Mouse (Mus musculus) E14TG2a.4 (cell line): ENCODE measurements around the gene Psme1.
A peak's percentile ranks its signal among the peaks of the same experiment; 100 is the strongest.

Experiments
- H3K27me3 ChIP-seq: 2 replicates; pipeline ENCODE4 v1.6.1; 2014; ENCODE audit warnings: low read length, control low read depth; ENCODE audit not compliant: insufficient read depth
- H3K36me3 ChIP-seq: 2 replicates; pipeline ENCODE4 v1.6.1; 2014; ENCODE audit warnings: low read length, control low read depth; ENCODE audit not compliant: insufficient read depth
- H3K4me1 ChIP-seq: replicated peaks from 2 replicates; pipeline ENCODE4 v1.6.1; 2014; ENCODE audit warnings: low read depth, low read length, control low read depth
- H3K4me3 ChIP-seq: replicated peaks from 2 replicates; pipeline ENCODE4 v1.5.1; 2014; ENCODE audit warnings: mild to moderate bottlenecking, low read length
- H3K9me3 ChIP-seq: 2 replicates; pipeline ENCODE4 v1.6.1; 2014; ENCODE audit warnings: low read length, control low read depth
- CTCF ChIP-seq: conservative IDR thresholded peaks from 2 replicates; pipeline ENCODE4 v1.5.1; 2014; ENCODE audit warnings: low read length
- NANOG ChIP-seq: IDR thresholded peaks from 2 replicates; pipeline ENCODE4 v1.6.1; 2014; ENCODE audit warnings: borderline replicate concordance, low read length, mixed read lengths
- POU5F1 ChIP-seq: IDR thresholded peaks from 2 replicates; pipeline ENCODE4 v1.6.1; 2014; ENCODE audit warnings: low read length, borderline replicate concordance

Psme1 gene

GRCm38 (mm10) chr14:55551794-55552193, 26.1 kb upstream of the Psme1 start:
- Histone ChIP-seq H3K4me1 (peaks cover 84% of the 10 kb centered on the region), H3K4me3 (peak overlapping the region; percentile 35; the same call in 1 of the 2 replicates), H3K9me3 (no peaks in the 10 kb centered on the region), H3K36me3 (peaks cover 30% of the 10 kb centered on the region), H3K27me3 (no peaks in the 10 kb centered on the region)
- no peak for TF ChIP-seq POU5F1
- TF ChIP-seq CTCF, result no peak
- TF ChIP-seq NANOG, result no peak

GRCm38 (mm10) chr14:55554635-55555034, 23.3 kb upstream of the Psme1 start:
- H3K4me3 ChIP-seq, result no peak overlapping the region
- H3K27me3 ChIP-seq, result no peaks in the 10 kb centered on the region
- H3K9me3 ChIP-seq, result no peaks in the 10 kb centered on the region
- peaks cover 4% of the 10 kb centered on the region for H3K36me3 ChIP-seq
- TF ChIP-seq NANOG (no peak), CTCF (no peak), POU5F1 (no peak)
- H3K4me1 ChIP-seq, result peaks cover 79% of the 10 kb centered on the region

DNA sequence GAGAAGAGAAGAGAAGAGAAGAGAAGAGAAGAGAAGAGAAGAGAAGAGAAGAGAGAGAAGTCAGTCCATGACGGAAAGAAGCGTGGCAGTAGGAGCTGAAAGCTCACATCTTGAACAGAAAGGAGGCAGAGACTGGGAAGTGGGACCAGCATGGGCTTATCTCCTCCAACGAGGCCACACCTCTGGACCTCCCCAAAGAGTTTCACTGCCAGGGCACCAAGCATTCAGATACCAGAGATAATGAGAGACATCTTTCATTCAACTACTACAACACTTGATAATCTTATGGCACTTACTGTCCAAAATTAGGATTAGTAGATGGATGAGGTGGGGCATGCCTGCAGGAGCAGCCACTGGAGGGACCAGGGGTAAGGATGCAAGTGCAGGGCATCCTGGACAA, 22.1 kb upstream of the Psme1 start:
- no peaks in the 10 kb centered on the region for H3K36me3 ChIP-seq
- TF ChIP-seq CTCF (no peak), NANOG (no peak), POU5F1 (no peak)
- no peaks in the 10 kb centered on the region for H3K9me3 ChIP-seq
- H3K27me3 ChIP-seq, result no peaks in the 10 kb centered on the region
- H3K4me1 ChIP-seq, result peaks cover 68% of the 10 kb centered on the region
- no peak overlapping the region for H3K4me3 ChIP-seq

DNA sequence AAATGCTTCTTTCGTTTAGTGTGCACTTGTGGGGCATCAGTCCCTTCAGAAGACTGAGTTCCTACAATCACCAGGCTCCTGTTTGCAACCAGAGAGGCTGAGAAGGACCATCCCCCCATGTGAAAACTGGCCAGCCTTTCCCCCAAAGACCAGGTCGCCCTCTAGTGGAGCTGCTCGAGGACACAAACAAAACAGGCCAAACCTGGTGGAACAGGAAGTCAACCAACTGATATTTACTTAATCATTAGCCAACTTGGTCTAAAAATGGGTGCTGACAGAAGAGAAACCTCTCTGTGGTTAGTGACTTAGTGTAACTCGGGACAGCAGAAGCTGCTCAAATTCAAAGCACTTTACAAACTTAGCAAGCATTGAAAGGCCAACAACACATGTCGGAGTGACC, 20.9 kb upstream of the Psme1 start:
- no peak for TF ChIP-seq POU5F1
- no peak for TF ChIP-seq NANOG
- peak; percentile 66 for TF ChIP-seq CTCF
- H3K4me1 ChIP-seq, result peaks cover 68% of the 10 kb centered on the region
- no peak overlapping the region for H3K4me3 ChIP-seq
- peaks cover 8% of the 10 kb centered on the region for H3K36me3 ChIP-seq
- no peaks in the 10 kb centered on the region for H3K27me3 ChIP-seq
- H3K9me3 ChIP-seq, result no peaks in the 10 kb centered on the region

DNA sequence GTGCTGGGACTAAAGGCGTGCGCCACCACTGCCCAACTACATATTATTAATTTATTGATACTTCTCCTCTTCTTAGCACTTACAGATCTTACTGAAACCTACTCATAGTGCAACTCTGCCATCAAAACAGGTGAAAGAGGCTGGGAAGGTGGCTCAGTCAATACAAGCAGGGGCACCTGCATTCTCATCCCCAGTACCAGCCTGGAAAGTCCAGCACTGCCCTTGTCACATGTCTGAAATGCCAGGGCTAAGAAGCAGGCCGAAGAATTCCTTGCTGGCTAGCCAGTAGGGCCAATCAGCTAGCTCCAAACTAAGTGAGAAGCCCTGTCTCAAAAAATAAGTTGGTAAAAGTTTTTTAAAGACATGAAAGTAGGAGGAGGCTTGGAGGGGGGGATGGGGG, 20.3 kb upstream of the Psme1 start:
- Histone ChIP-seq H3K36me3 (peaks cover 11% of the 10 kb centered on the region), H3K4me3 (no peak overlapping the region), H3K9me3 (no peaks in the 10 kb centered on the region), H3K27me3 (no peaks in the 10 kb centered on the region), H3K4me1 (peaks cover 69% of the 10 kb centered on the region)
- TF ChIP-seq NANOG (no peak), CTCF (no peak), POU5F1 (no peak)

DNA sequence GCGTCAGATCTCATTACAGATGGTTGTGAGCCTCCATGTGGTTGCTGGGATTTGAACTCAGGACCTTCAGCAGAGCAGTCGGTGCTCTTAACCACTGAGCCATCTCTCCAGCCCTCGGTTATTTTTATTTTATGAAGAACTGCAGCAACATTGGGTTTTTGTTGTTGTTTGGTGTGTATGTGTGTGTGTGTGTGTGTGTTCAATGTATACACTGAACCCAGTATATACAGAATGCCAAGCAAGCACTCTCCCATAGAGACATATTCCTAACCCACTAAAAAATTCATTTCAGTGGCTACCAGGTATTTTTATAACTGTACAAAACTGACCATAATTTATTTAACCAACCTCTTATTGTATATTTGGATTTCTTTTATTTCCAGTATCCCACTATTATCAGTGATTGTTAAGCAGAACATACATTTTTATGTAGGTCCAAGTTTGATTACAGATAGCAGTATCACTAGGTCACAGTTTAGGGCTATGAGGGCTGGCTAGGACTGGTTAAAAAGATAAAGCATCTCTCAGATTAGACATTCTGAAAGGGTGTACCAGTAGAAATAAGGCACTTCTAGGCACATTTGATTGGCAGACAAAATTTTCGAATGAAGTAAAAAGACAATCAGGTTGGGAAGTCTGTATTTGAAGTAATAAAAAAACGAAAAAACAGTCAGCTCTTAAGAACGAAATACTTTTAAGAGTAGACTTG, 19.0 kb upstream of the Psme1 start:
- TF ChIP-seq CTCF (0 out of 2 replicates have a peak, but pooled peaks have one; percentile 0), POU5F1 (no peak)
- peaks cover 59% of the 10 kb centered on the region for H3K4me1 ChIP-seq
- H3K36me3 ChIP-seq, result peaks cover 24% of the 10 kb centered on the region
- H3K27me3 ChIP-seq, result no peaks in the 10 kb centered on the region
- H3K9me3 ChIP-seq, result no peaks in the 10 kb centered on the region
- H3K4me3 ChIP-seq, result peak overlapping the region; percentile 91

DNA sequence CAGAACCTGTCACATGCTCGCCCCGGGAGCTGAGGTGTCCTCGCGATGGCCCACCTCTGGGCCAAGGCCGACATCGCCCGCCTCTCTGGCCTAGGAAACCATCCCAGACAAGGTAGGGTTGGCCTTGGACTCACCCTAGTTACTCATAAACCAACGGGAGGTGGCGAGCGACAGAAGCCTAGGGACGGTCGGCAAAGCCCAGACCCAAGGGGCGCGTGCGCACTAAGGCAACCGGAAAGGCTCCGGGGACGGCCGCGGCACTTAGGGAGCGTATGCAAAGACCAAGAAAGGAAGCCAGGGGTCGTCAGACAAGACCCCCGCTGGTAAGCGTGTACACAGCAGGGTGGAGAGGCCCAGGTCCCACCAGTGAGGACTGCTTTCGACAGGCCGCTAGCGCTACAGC, 18.1 kb upstream of the Psme1 start, which contains the start of gene Dcaf11:
TSS of gene Dcaf11 (plus strand) at position 208 of the 403 bp plus-strand sequence.
- H3K4me3 ChIP-seq, result peak within 1 kb of the TSS; percentile 91
- H3K9me3 ChIP-seq, result no peaks in the 10 kb centered on the region
- no peaks in the 10 kb centered on the region for H3K27me3 ChIP-seq
- TF ChIP-seq POU5F1 (no peak), NANOG (no peak)
- peaks cover 50% of the 10 kb centered on the region for H3K4me1 ChIP-seq
- peaks cover 33% of the 10 kb centered on the region for H3K36me3 ChIP-seq

- peaks cover 43% of the 10 kb centered on the region for H3K4me1 ChIP-seq
- TF ChIP-seq NANOG (peak; percentile 48; the same call in 1 of the 2 replicates), POU5F1 (no peak), CTCF (no peak)
- H3K36me3 ChIP-seq, result peaks cover 40% of the 10 kb centered on the region
Measured at GRCm38 (mm10) chr14:55560202-55561073, 17.5 kb upstream of the Psme1 start, which contains the start of gene A730061H03Rik. Gene A730061H03Rik, minus strand, starts transcription at chr14:55560406.

More at GRCm38 (mm10) chr14:55560202-55561073, 17.5 kb upstream of the Psme1 start, which contains the start of gene A730061H03Rik:
- no peaks in the 10 kb centered on the region for H3K27me3 ChIP-seq
- H3K9me3 ChIP-seq, result no peaks in the 10 kb centered on the region
- peak within 1 kb of the TSS; percentile 91 for H3K4me3 ChIP-seq
